Mouse (Mus musculus) embryonic facial prominence, embryonic 13.5 days (tissue): ENCODE results near the gene Lama4. TPM values are rescaled to one million over a fixed set of nuclear protein-coding genes. Genes with fewer than 3 reads are reported as not detected.

Experiments used
- ATAC-seq: fragments of 200-750 bp; cut with Nextera tagmentation; 2 replicates; pipeline ENCODE4 v1.8.0; 2017; ENCODE audit warnings: low read depth; ENCODE audit not compliant: insufficient number of reproducible peaks, insufficient read depth, low FRiP score, low TSS enrichment
- H3K27ac ChIP-seq: fragments of 300-500 bp; sonication (generic); 2 replicates; pipeline ENCODE4 v1.5.1; 2015; ENCODE audit warnings: moderate library complexity, mild to moderate bottlenecking, inconsistent platforms
- H3K27me3 ChIP-seq: fragments of 300-500 bp; sonication (generic); 2 replicates; pipeline ENCODE4 v1.6.1; 2015; ENCODE audit warnings: mild to moderate bottlenecking, inconsistent platforms
- H3K36me3 ChIP-seq: fragments of 300-500 bp; sonication (generic); 2 replicates; pipeline ENCODE4 v1.6.1; 2015; ENCODE audit warnings: mild to moderate bottlenecking, inconsistent platforms
- H3K4me1 ChIP-seq: fragments of 300-500 bp; sonication (generic); 2 replicates; pipeline ENCODE4 v1.6.1; 2015; ENCODE audit warnings: inconsistent platforms
- H3K4me2 ChIP-seq: fragments of 300-500 bp; sonication (generic); 2 replicates; pipeline ENCODE4 v1.6.1; 2015; ENCODE audit warnings: moderate library complexity, mild to moderate bottlenecking, inconsistent platforms
- H3K4me3 ChIP-seq: fragments of 300-500 bp; sonication (generic); 2 replicates; pipeline ENCODE4 v1.5.1; 2015; ENCODE audit warnings: mild to moderate bottlenecking, inconsistent platforms
- H3K9ac ChIP-seq: fragments of 300-500 bp; sonication (generic); 2 replicates; pipeline ENCODE4 v1.6.1; 2015; ENCODE audit warnings: mild to moderate bottlenecking, inconsistent platforms
- H3K9me3 ChIP-seq: fragments of 300-500 bp; sonication (generic); 2 replicates; pipeline ENCODE4 v1.6.1; 2016; ENCODE audit warnings: inconsistent platforms
- WGBS: fragments of 180-500 bp; shearing (Covaris S2); methylation state at CpG from one replicate; pipeline ENCODE4 v1.1.7; 2015; ENCODE audit warnings: mixed read lengths; 5-methylcytosine and 5-hydroxymethylcytosine counted together
- polyA plus RNA-seq: library from polyadenylated mRNA; unstranded; fragments of >200 nt; fragmentation: Nextera tagmentation; extraction: Ambion mirVana; gene quantifications from 2 replicates; pipeline ENCODE4 v1.2.1, GENCODE M21; 2015

The Lama4 gene
- 72.6 and 87.7 TPM in 2 replicates for polyA plus RNA-seq

DNA sequence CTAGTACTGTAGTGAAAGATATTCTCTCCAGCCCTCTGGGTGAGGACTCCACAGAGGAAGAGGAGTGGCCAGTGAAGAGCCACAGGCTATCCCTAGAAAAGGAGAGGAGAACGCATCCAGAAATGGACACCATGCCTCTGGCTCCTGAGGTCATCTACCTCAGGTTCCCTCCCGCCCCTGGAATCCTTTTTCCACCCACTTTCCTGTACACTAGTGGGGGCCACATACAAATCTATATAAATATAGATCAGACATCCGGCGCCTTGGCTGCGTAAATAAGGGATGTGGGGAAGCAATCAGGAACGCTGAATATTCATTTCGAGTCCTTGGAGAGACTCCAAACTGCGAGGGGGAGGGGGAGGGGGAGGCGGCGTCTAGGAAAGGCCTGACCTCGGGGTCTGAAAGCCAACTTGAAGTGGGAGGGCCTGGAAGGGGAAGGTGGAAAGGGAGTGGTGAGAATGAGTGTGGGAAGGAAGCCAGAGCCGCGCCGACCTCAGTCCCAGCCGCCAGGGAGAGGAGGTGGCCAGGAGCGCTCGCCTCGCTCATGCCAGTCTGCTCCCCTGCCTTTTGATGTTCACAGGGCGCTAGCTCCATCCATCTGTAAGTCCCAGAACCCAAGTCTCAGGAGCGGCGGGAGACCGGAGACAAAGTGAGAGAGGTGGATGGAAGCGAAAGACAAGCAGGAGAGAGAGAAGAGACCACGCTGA lies at the start of gene Lama4:
Gene Lama4, plus strand, starts transcription at position 441 of the 707 bp plus-strand sequence.
- peak; percentile 76 for ATAC-seq
- 2% methylated on average over 24 of the region's 24 CpGs for WGBS

DNA sequence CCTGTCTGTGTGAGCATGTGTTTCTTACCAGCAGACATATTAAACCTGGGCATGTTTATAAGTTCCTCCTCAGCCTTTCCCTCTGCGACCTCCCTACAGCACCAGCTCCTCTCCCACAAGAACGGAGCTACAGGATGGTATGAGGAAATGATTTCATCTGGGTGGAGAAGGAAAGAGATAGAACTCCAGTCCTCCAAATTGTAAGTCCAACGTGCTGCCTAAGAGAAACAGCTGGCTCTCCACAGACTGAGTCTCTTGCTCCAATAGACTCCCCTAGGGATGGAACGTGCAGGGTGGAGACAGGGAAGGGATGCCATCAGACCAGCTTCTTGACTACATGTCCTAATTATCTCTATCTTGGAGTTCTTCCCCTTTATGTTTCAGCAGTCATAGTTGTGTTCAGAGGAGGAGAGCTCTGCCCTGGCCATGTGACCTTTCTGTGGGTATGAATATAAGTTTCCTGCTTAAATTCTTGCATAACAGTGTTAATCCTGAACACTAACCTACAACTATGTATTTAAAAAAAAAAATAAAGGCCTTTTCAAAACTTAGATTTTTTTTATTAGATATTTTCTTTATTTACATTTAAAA lies 49.2 kb upstream of the Lama4 start:
- Histone ChIP-seq H3K4me3 (no peak overlapping the region), H3K27me3 (no peaks in the 10 kb centered on the region), H3K36me3 (no peaks in the 10 kb centered on the region), H3K27ac (no peak overlapping the region), H3K9ac (no peak overlapping the region), H3K9me3 (no peaks in the 10 kb centered on the region), H3K4me2 (no peak overlapping the region), H3K4me1 (peaks cover 3% of the 10 kb centered on the region; the same call in 1 of the 2 replicates)
- ATAC-seq = no peak
- WGBS = 66% methylated on average over 4 of the region's 4 CpGs

More for the DNA sequence above, at the start of gene Lama4:
- H3K9ac ChIP-seq = peak within 1 kb of the TSS; percentile 85
- no peaks in the 10 kb centered on the region for H3K9me3 ChIP-seq
- peak within 1 kb of the TSS; percentile 68 for H3K4me2 ChIP-seq
- H3K4me3 ChIP-seq = peak within 1 kb of the TSS; percentile 65
- H3K27ac ChIP-seq = peak within 1 kb of the TSS; percentile 92
- peaks cover 42% of the 10 kb centered on the region for H3K4me1 ChIP-seq
- no peaks in the 10 kb centered on the region for H3K27me3 ChIP-seq
- no peaks in the 10 kb centered on the region for H3K36me3 ChIP-seq

GRCm38 (mm10) chr10:38928940-38929697 lies 36.2 kb upstream of the Lama4 start:
- ATAC-seq = no peak

GRCm38 (mm10) chr10:38944701-38945100 lies 20.6 kb upstream of the Lama4 start:
- no peaks in the 10 kb centered on the region for H3K27me3 ChIP-seq
- no peaks in the 10 kb centered on the region for H3K9me3 ChIP-seq
- no peak for ATAC-seq
- H3K9ac ChIP-seq = no peak overlapping the region
- WGBS = 36% methylated on average over 2 of the region's 2 CpGs
- no peak overlapping the region for H3K4me3 ChIP-seq
- H3K4me2 ChIP-seq = no peak overlapping the region
- H3K4me1 ChIP-seq = no peaks in the 10 kb centered on the region
- no peaks in the 10 kb centered on the region for H3K36me3 ChIP-seq
- H3K27ac ChIP-seq = no peak overlapping the region

More at GRCm38 (mm10) chr10:38928940-38929697, 36.2 kb upstream of the Lama4 start:
- Histone ChIP-seq H3K4me2 (no peak overlapping the region), H3K9ac (no peak overlapping the region), H3K27me3 (no peaks in the 10 kb centered on the region), H3K4me1 (no peaks in the 10 kb centered on the region), H3K4me3 (no peak overlapping the region), H3K9me3 (no peaks in the 10 kb centered on the region), H3K36me3 (no peaks in the 10 kb centered on the region), H3K27ac (no peak overlapping the region)
- WGBS = 87% methylated on average over 6 of the region's 6 CpGs

- H3K27ac ChIP-seq = no peak overlapping the region; the same call in 1 of the 2 replicates
- peaks cover 16% of the 10 kb centered on the region for H3K4me1 ChIP-seq
- H3K36me3 ChIP-seq = no peaks in the 10 kb centered on the region
- no peaks in the 10 kb centered on the region for H3K9me3 ChIP-seq
- H3K4me3 ChIP-seq = no peak overlapping the region
- no peak overlapping the region for H3K9ac ChIP-seq
- 59% methylated on average over 2 of the region's 2 CpGs for WGBS
- H3K27me3 ChIP-seq = no peaks in the 10 kb centered on the region
- ATAC-seq = no peak
- no peak overlapping the region for H3K4me2 ChIP-seq
These were observed 3.4 kb upstream of the Lama4 start for GRCm38 (mm10) chr10:38961920-38962319.

- Histone ChIP-seq H3K4me1 (peaks cover 37% of the 10 kb centered on the region), H3K4me3 (peak overlapping the region; percentile 65), H3K9me3 (no peaks in the 10 kb centered on the region), H3K36me3 (no peaks in the 10 kb centered on the region), H3K4me2 (peak overlapping the region; percentile 68), H3K27ac (peak overlapping the region; percentile 92), H3K27me3 (no peaks in the 10 kb centered on the region), H3K9ac (no peak overlapping the region)
- WGBS = 56% methylated on average over 4 of the region's 4 CpGs
- peak; percentile 45 for ATAC-seq
These were observed 618 bp upstream of the Lama4 start for GRCm38 (mm10) chr10:38964719-38965074.

DNA sequence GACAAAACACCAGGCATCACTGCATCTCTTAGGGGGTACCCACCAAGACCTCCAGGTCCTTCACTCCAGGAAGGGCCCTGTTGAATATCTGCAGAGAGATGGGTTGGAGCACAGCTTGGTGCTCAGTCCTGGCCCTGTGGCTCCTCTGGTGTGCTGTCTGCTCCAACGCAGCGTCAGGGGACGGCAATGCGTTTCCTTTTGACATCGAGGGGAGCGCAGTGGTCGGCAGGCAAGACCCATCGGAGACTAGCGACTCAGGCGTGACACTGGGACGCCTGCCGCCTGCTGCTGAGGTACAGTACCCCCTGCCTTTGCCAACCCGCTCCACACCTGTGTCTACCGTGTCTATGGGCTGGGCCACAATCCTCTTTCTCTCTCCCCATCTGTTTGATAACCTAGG lies 542 bp downstream of the Lama4 start:
- Histone ChIP-seq H3K4me1 (peaks cover 42% of the 10 kb centered on the region), H3K27me3 (no peaks in the 10 kb centered on the region), H3K9ac (peak overlapping the region; percentile 85), H3K36me3 (no peaks in the 10 kb centered on the region), H3K27ac (peak overlapping the region; percentile 92), H3K4me2 (peak overlapping the region; percentile 68), H3K9me3 (no peaks in the 10 kb centered on the region), H3K4me3 (peak overlapping the region; percentile 65)
- no peak for ATAC-seq
- 2% methylated on average over 14 of the region's 14 CpGs for WGBS

DNA sequence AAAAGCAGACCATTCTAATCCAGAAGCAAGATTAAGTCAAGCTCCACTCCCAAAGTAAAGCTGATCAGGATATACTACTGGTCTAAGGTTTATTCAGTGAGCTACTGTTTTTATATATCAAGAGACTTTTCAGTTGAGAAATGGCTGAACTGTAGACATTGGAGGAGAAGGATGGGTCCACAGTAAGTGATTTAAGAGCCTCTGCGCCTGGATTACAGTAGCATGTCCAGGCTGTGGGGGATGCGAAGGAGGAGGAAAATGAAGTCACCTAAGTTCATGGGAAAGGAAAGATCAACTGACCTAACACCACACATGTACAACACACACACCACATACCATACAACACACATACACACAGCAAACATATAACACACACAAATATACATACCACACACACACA lies 1.3 kb downstream of the Lama4 start:
- no peak for ATAC-seq
- Histone ChIP-seq H3K36me3 (no peaks in the 10 kb centered on the region), H3K4me1 (peaks cover 42% of the 10 kb centered on the region), H3K4me3 (peak overlapping the region; percentile 65), H3K4me2 (peak overlapping the region; percentile 68), H3K27ac (peak overlapping the region; percentile 92; the same call in 1 of the 2 replicates), H3K27me3 (no peaks in the 10 kb centered on the region), H3K9me3 (no peaks in the 10 kb centered on the region), H3K9ac (peak overlapping the region; percentile 85)
- 65% methylated on average over 2 of the region's 2 CpGs for WGBS

DNA sequence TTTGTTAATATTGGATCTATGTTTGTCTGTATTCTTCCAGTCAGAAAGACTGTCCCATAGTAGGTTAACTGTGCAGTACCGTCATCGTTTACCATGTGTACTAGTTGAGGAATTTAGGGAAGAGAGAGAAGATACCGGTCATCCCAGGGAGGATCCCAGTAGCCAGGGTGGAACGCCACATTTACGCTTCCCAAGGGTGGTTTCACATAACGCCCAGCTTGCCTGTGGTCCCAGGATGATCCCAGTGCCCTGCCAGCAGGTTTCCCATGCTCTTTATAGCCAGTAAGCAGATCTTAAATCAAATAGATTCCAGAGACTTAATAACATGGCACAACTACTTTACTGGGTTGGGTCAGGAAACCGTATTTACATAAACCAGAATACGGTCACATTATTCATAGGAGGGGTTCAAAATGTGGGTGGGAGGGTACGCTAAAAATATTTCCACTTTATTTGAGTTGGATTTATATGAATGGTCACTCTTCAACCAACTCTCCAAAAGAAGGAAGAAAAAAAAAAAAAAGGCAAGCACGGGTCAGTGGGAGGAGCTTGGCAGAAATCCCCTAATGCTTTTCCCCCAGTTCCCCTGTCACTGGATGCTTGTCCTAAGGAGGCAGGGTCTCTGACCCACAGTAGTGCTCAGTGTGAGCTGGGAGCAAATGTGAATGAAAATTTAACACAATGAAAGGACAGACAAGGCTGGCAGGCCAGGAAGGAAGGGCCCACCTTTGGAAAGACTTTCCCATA lies 3.2 kb downstream of the Lama4 start:
- ATAC-seq = no peak
- H3K4me3 ChIP-seq = peak overlapping the region; percentile 65
- H3K9ac ChIP-seq = peak overlapping the region; percentile 58
- 66% methylated on average over 10 of the region's 10 CpGs for WGBS
- H3K4me2 ChIP-seq = peak overlapping the region; percentile 68
- H3K4me1 ChIP-seq = peaks cover 56% of the 10 kb centered on the region
- no peaks in the 10 kb centered on the region for H3K27me3 ChIP-seq
- peak overlapping the region; percentile 39; the same call in 1 of the 2 replicates for H3K27ac ChIP-seq
- no peaks in the 10 kb centered on the region for H3K36me3 ChIP-seq
- no peaks in the 10 kb centered on the region for H3K9me3 ChIP-seq

- H3K27ac ChIP-seq = no peak overlapping the region
- peak overlapping the region; percentile 65 for H3K4me3 ChIP-seq
- H3K36me3 ChIP-seq = peaks cover 5% of the 10 kb centered on the region; the same call in 1 of the 2 replicates
- 80% methylated on average over 2 of the region's 2 CpGs for WGBS
- peak overlapping the region; percentile 68 for H3K4me2 ChIP-seq
- H3K9ac ChIP-seq = no peak overlapping the region
- H3K27me3 ChIP-seq = no peaks in the 10 kb centered on the region
- no peaks in the 10 kb centered on the region for H3K9me3 ChIP-seq
- ATAC-seq = no peak
- H3K4me1 ChIP-seq = peaks cover 55% of the 10 kb centered on the region
These were observed 4.2 kb downstream of the Lama4 start for GRCm38 (mm10) chr10:38969543-38969942.

DNA sequence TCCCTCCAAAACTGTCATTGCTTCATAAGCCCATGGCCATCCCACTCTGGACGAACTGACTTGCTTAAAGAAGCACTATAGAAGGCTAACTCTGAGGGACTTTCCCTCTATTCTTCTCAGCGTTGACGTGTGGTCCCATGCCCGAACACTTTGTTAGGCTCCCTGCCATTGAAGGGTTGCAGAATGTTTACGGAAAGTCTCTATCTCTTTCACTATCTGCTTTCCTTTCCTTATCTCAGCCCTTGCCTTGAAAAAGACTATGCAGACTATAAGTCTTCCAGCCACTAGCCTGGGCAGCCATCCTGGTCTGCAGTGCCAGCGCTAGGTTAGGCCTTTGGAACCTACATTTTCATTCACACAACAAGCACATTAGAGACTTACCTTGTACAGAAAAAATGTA lies 4.7 kb downstream of the Lama4 start:
- H3K4me2 ChIP-seq = peak overlapping the region; percentile 68
- ATAC-seq = no peak
- no peaks in the 10 kb centered on the region for H3K9me3 ChIP-seq
- no peak overlapping the region for H3K4me3 ChIP-seq
- H3K4me1 ChIP-seq = peaks cover 51% of the 10 kb centered on the region
- 87% methylated on average over 6 of the region's 6 CpGs for WGBS
- peaks cover 6% of the 10 kb centered on the region; the same call in 1 of the 2 replicates for H3K36me3 ChIP-seq
- H3K27ac ChIP-seq = no peak overlapping the region
- no peaks in the 10 kb centered on the region for H3K27me3 ChIP-seq
- H3K9ac ChIP-seq = no peak overlapping the region
